Mouse (Mus musculus): Measurements from ENCODE around the gene Calm4. TPM values are rescaled to one million over a fixed set of nuclear protein-coding genes. Genes with fewer than 3 reads are reported as not detected.

The Calm4 gene
- polyA plus RNA-seq, 1 experiment from 2014 or later: 280 TPM

GRCm38 (mm10) chr13:3872832-3873231 lies 35.3 kb downstream of the Calm4 start:
- H3K4me2 ChIP-seq (replicated peaks; ENCODE audit: low read depth): no peak overlapping the region
- H3K9ac ChIP-seq (ENCODE audit: low read length): no peak overlapping the region
- ATAC-seq (ENCODE audit: low FRiP score, low TSS enrichment) (no peak), DNase-seq (ENCODE audit: low spot score) (no peak)
- no peaks in the 10 kb centered on the region for H3K36me3 ChIP-seq (ENCODE audit: control insufficient read depth, insufficient read depth, low read length)
- 0 out of 2 replicates have a peak, but pooled peaks cover 3% of the 10 kb centered on the region for H3K4me1 ChIP-seq (replicated peaks; ENCODE audit: control insufficient read depth, insufficient read depth)
- WGBS: 88% methylated on average over 4 of the region's 4 CpGs
- no peak for TF ChIP-seq EP300 (optimal IDR thresholded peaks at IDR 0.05)
- no peak for TF ChIP-seq CTCF (IDR thresholded peaks at IDR 0.05; ENCODE audit: low read depth)
- H3K9me3 ChIP-seq (ENCODE audit: control insufficient read depth, low read length): no peaks in the 10 kb centered on the region
- no peak overlapping the region for H3K4me3 ChIP-seq (ENCODE audit: low read depth, low read length)
- H3K27me3 ChIP-seq (ENCODE audit: control insufficient read depth, insufficient read depth, low read length): no peaks in the 10 kb centered on the region
- H3K27ac ChIP-seq (replicated peaks): no peak overlapping the region

DNA sequence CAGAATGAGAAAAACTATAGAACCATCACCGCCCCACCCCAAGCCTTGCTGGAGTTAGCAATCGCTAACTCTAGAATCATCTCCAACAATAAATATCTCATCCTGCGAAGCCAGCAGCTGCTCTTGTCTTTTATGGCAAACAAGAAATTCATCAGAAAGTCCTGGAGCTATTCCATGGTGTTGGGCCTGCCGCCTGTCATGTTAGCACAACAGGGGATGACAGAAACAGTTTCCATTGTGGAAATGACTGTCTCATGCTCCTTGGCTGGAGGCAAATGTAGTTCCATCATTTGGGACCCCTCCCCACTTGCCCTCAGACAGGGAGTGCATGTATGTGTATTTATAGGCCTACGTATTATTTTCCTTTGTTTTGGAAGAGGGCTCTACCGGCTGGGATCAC lies 38.9 kb downstream of the Calm4 start:
- Histone ChIP-seq H3K27ac (replicated peaks) (peak overlapping the region; percentile 35; the same call in 1 of the 2 replicates), H3K27me3 (ENCODE audit: control insufficient read depth, insufficient read depth, low read length) (no peaks in the 10 kb centered on the region), H3K9me3 (ENCODE audit: control insufficient read depth, low read length) (no peaks in the 10 kb centered on the region), H3K36me3 (ENCODE audit: control insufficient read depth, insufficient read depth, low read length) (no peaks in the 10 kb centered on the region), H3K9ac (ENCODE audit: low read length) (no peak overlapping the region), H3K4me1 (replicated peaks; ENCODE audit: control insufficient read depth, insufficient read depth) (0 out of 2 replicates have a peak, but pooled peaks cover 3% of the 10 kb centered on the region), H3K4me2 (replicated peaks; ENCODE audit: low read depth) (no peak overlapping the region), H3K4me3 (ENCODE audit: low read depth, low read length) (no peak overlapping the region)
- TF ChIP-seq EP300 (optimal IDR thresholded peaks at IDR 0.05): no peak
- TF ChIP-seq CTCF (IDR thresholded peaks at IDR 0.05; ENCODE audit: low read depth): no peak
- no peak for DNase-seq (ENCODE audit: low spot score)
- WGBS: 42% methylated on average over 6 of the region's 6 CpGs
- no peak for ATAC-seq (ENCODE audit: low FRiP score, low TSS enrichment)

- Histone ChIP-seq H3K9me3 (ENCODE audit: control insufficient read depth, low read length) (no peaks in the 10 kb centered on the region), H3K4me1 (replicated peaks; ENCODE audit: control insufficient read depth, insufficient read depth) (0 out of 2 replicates have a peak, but pooled peaks cover 3% of the 10 kb centered on the region), H3K4me2 (replicated peaks; ENCODE audit: low read depth) (no peak overlapping the region), H3K4me3 (ENCODE audit: low read depth, low read length) (no peak overlapping the region), H3K27ac (replicated peaks) (peak overlapping the region; percentile 69), H3K36me3 (ENCODE audit: control insufficient read depth, insufficient read depth, low read length) (peaks cover 5% of the 10 kb centered on the region; the same call in 1 of the 2 replicates), H3K9ac (ENCODE audit: low read length) (no peak overlapping the region), H3K27me3 (ENCODE audit: control insufficient read depth, insufficient read depth, low read length) (no peaks in the 10 kb centered on the region)
- WGBS: 40% methylated on average over 6 of the region's 6 CpGs
- DNase-seq (ENCODE audit: low spot score) (no peak), ATAC-seq (ENCODE audit: low FRiP score, low TSS enrichment) (peak; percentile 42)
- TF ChIP-seq EP300 (optimal IDR thresholded peaks at IDR 0.05): no peak
- TF ChIP-seq CTCF (IDR thresholded peaks at IDR 0.05; ENCODE audit: low read depth): no peak
Observed at GRCm38 (mm10) chr13:3877185-3877584, 39.6 kb downstream of the Calm4 start.

GRCm38 (mm10) chr13:3877679-3878220 lies 40.2 kb downstream of the Calm4 start:
- WGBS: 45% methylated on average over 4 of the region's 4 CpGs
- Histone ChIP-seq H3K9me3 (ENCODE audit: control insufficient read depth, low read length) (no peaks in the 10 kb centered on the region), H3K27ac (replicated peaks) (peak overlapping the region; percentile 69), H3K27me3 (ENCODE audit: control insufficient read depth, insufficient read depth, low read length) (no peaks in the 10 kb centered on the region), H3K9ac (ENCODE audit: low read length) (no peak overlapping the region), H3K4me3 (ENCODE audit: low read depth, low read length) (no peak overlapping the region), H3K4me2 (replicated peaks; ENCODE audit: low read depth) (no peak overlapping the region), H3K4me1 (replicated peaks; ENCODE audit: control insufficient read depth, insufficient read depth) (0 out of 2 replicates have a peak, but pooled peaks cover 3% of the 10 kb centered on the region), H3K36me3 (ENCODE audit: control insufficient read depth, insufficient read depth, low read length) (peaks cover 5% of the 10 kb centered on the region; the same call in 1 of the 2 replicates)
- ATAC-seq (ENCODE audit: low FRiP score, low TSS enrichment): peak; percentile 30; the same call in 1 of the 2 replicates
- no peak for TF ChIP-seq EP300 (optimal IDR thresholded peaks at IDR 0.05)
- TF ChIP-seq CTCF (IDR thresholded peaks at IDR 0.05; ENCODE audit: low read depth): no peak
- no peak for DNase-seq (ENCODE audit: low spot score)

GRCm38 (mm10) chr13:3886663-3887062 lies 49.1 kb downstream of the Calm4 start:
- H3K27ac ChIP-seq (replicated peaks): no peak overlapping the region
- no peak overlapping the region for H3K4me3 ChIP-seq (ENCODE audit: low read depth, low read length)
- H3K36me3 ChIP-seq (ENCODE audit: control insufficient read depth, insufficient read depth, low read length): peaks cover 17% of the 10 kb centered on the region
- no peak overlapping the region for H3K9ac ChIP-seq (ENCODE audit: low read length)
- H3K4me2 ChIP-seq (replicated peaks; ENCODE audit: low read depth): no peak overlapping the region
- H3K27me3 ChIP-seq (ENCODE audit: control insufficient read depth, insufficient read depth, low read length): no peaks in the 10 kb centered on the region
- TF ChIP-seq EP300 (optimal IDR thresholded peaks at IDR 0.05) (no peak), CTCF (IDR thresholded peaks at IDR 0.05; ENCODE audit: low read depth) (no peak)
- H3K9me3 ChIP-seq (ENCODE audit: control insufficient read depth, low read length): no peaks in the 10 kb centered on the region
- ATAC-seq (ENCODE audit: low FRiP score, low TSS enrichment) (no peak), DNase-seq (ENCODE audit: low spot score) (no peak)
- 89% methylated on average over 7 of the region's 7 CpGs for WGBS
- H3K4me1 ChIP-seq (replicated peaks; ENCODE audit: control insufficient read depth, insufficient read depth): no peaks in the 10 kb centered on the region

Other genes with a start within 250 kb of the Calm4 start
- 4.1 and 5.1 TPM in 2 replicates for gene Fam208b, start 226.6 kb upstream of the Calm4 start, polyA plus RNA-seq (2015; fragmentation: Nextera tagmentation; extraction: Ambion mirVana)
- 12.9 and 15.7 TPM in 2 replicates for gene Asb13, start 203.7 kb upstream of the Calm4 start, polyA plus RNA-seq (2015; fragmentation: Nextera tagmentation; extraction: Ambion mirVana)
- 40.0 and 44.6 TPM in 2 replicates for gene Calml3, start 33.4 kb upstream of the Calm4 start, polyA plus RNA-seq (2015; fragmentation: Nextera tagmentation; extraction: Ambion mirVana)
- gene Calm5, start 16.4 kb downstream of the Calm4 start, polyA plus RNA-seq (2015; fragmentation: Nextera tagmentation; extraction: Ambion mirVana): 0.18 TPM in 1 of 2 replicates, not detected in the other
- gene Net1, start 80.5 kb downstream of the Calm4 start, polyA plus RNA-seq (2015; fragmentation: Nextera tagmentation; extraction: Ambion mirVana): 54.6 and 59.1 TPM in 2 replicates
- not detected in 2 replicates for gene Tubal3, start 80.5 kb downstream of the Calm4 start, polyA plus RNA-seq (2015; fragmentation: Nextera tagmentation; extraction: Ambion mirVana)
- gene Ucn3, start 107.6 kb downstream of the Calm4 start, polyA plus RNA-seq (2015; fragmentation: Nextera tagmentation; extraction: Ambion mirVana): not detected in 2 replicates
- gene Akr1c14, start 211.3 kb downstream of the Calm4 start, polyA plus RNA-seq (2015; fragmentation: Nextera tagmentation; extraction: Ambion mirVana): 8.9 and 11.2 TPM in 2 replicates